Comparison of ENCODE assay signal across 15 mouse cellular contexts in the genomic region with DNA sequence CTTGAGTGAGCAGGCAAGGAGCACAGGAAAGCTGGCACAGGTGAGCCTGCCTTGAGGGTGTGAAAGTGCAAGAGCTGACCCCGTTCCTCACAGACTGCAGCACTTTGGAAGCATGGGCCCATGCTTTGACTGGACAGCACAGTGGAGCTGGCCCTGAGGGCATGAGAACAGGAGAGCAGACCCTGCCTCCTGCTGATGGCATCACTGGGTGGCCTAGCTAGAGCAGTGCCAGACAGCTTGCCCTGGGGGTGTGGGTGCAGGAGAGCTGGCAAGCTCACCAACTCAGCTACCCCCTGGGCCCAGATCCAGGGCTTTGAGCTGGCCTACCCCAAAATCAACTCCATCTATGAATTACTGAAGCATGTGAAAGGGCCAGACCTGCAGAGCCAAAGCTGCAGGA.
"Had no signal": no experiment of that assay in that cellular context is flagged by ENCODE, and none has a peak within 500 bp of the region (broad histone marks: within the 10 kb centered on the region; RNA-seq: fewer than 3 reads in every experiment).

No protein-coding gene starts in this region.

- ATAC-seq: lung, postnatal 0 days; midbrain, embryonic 13.5 days; midbrain, embryonic 15.5 days had no signal

- H3K27ac ChIP-seq: lung, embryonic 15.5 days; macrophage; midbrain, embryonic 13.5 days; midbrain, embryonic 15.5 days; neural tube, embryonic 12.5 days had no signal

- H3K9me3 ChIP-seq: lung, embryonic 15.5 days; midbrain, embryonic 13.5 days; midbrain, embryonic 15.5 days; neural tube, embryonic 12.5 days had no signal

- H3K27me3 ChIP-seq: lung, embryonic 15.5 days; megakaryocyte, embryonic 14.5 days; midbrain, embryonic 13.5 days; midbrain, embryonic 15.5 days; neural tube, embryonic 12.5 days had no signal

- H3K4me1 ChIP-seq: midbrain, embryonic 13.5 days; midbrain, embryonic 15.5 days; neural tube, embryonic 12.5 days had no signal

- H3K4me3 ChIP-seq: lung, embryonic 15.5 days; megakaryocyte, embryonic 14.5 days; midbrain, embryonic 13.5 days; midbrain, embryonic 15.5 days; neural tube, embryonic 12.5 days had no signal

- H3K9ac ChIP-seq: lung, embryonic 15.5 days; midbrain, embryonic 13.5 days; midbrain, embryonic 15.5 days; neural tube, embryonic 12.5 days had no signal

- DNase-seq: lung, adult 2 months; lung, postnatal 14 days; lung, postnatal 36 days; right cerebral cortex, postnatal 14 days; thymus, adult 18-20 months; thymus, postnatal 14 days; thymus, postnatal 36 days had no signal

- H3K4me2 ChIP-seq: lung, embryonic 15.5 days; midbrain, embryonic 11.5 days; midbrain, embryonic 13.5 days; midbrain, embryonic 15.5 days; neural tube, embryonic 12.5 days had no signal
